Mouse (Mus musculus) ovary, postnatal 36 days (tissue): ENCODE measurements around the gene Kcnj2.

ENCODE experiments used
- DNase-seq: peaks from one replicate; pipeline ENCODE4 v3.0.0; 2022; ENCODE audit warnings: low spot score, mixed read lengths

Kcnj2 gene

GRCm38 (mm10) chr11:111091117-111091516 is 25.2 kb downstream of the Kcnj2 start:
- DNase-seq = no peak

DNA sequence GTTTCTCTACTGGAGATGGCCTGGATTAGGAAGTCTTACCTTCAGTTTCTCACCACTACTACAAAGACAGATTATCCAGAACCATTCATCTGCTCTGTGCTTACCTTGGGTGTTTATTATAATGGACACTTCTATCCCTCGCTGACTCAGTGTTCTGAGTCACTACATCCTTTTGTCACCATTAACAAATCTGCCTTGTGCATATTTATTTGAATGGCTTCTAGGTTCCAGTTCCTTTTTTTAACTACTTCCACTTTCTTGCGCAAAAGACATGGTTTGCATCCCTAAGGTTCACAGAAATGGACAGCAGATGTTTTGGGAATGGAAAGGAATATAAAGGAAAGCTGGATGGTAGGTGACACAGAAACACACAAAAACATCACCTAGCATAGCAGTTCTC is 27.0 kb downstream of the Kcnj2 start:
- DNase-seq = no peak

- DNase-seq = no peak
Observed at GRCm38 (mm10) chr11:111096612-111097011, 30.6 kb downstream of the Kcnj2 start.

GRCm38 (mm10) chr11:111100131-111100530 is 34.2 kb downstream of the Kcnj2 start:
- DNase-seq = no peak

DNA sequence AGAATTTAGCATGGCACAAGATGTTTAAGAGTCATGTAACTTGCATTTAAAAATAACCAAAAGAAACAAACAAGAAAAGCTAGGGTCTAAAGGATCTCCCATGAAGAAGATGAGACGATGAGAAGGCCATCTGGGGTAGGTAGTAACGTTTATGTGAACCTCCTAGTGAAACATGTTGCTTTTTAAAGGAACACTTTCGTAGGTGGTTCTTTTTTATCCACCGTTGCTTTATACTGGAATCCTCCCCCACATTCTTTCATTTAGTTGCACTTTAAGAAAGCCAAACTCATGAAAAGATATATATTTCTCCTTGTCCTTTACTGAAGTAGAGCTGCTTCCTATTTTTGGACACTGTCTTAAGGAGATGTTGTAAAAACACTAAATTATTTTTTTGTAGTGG is 34.7 kb downstream of the Kcnj2 start:
- no peak for DNase-seq

GRCm38 (mm10) chr11:111101620-111102176 is 35.7 kb downstream of the Kcnj2 start:
- DNase-seq = no peak

GRCm38 (mm10) chr11:111104422-111104821 is 38.5 kb downstream of the Kcnj2 start:
- no peak for DNase-seq

GRCm38 (mm10) chr11:111108130-111108529 is 42.2 kb downstream of the Kcnj2 start:
- no peak for DNase-seq

DNA sequence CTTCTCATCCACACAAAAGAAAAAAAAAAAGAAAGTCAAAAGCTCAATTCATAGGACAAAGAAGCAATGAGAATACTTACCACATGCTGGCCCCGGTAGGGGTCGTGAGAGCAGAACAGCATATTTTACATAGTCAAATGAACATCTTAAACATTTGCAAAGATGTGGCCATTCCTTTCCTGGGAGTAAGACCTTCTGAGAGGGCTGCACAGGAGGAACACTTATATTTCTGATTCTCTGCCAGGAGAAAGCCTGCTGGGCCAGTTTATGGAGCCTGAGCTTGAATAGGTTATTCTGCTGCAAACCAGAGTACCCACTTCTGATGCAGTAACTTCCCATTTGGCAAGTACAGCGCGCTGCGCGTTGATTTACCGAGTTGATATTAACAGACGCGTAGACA is 55.5 kb downstream of the Kcnj2 start:
- DNase-seq = peak; percentile 3

- DNase-seq = no peak
Observed at GRCm38 (mm10) chr11:111123324-111123723, 57.4 kb downstream of the Kcnj2 start.

GRCm38 (mm10) chr11:111125963-111126362 is 60.0 kb downstream of the Kcnj2 start:
- DNase-seq = no peak
